Mouse (Mus musculus) c-Kit-negative CD71-positive TER-119-positive erythroid progenitor cells, embryonic 14.5 days (primary cell): Measurements from ENCODE around the gene Luzp1.

Experiments
- DNase-seq: peaks from one replicate; pipeline ENCODE4 v3.0.0-alpha.2; 2013; ENCODE audit warnings: low read depth, low spot score

Luzp1 gene

DNA sequence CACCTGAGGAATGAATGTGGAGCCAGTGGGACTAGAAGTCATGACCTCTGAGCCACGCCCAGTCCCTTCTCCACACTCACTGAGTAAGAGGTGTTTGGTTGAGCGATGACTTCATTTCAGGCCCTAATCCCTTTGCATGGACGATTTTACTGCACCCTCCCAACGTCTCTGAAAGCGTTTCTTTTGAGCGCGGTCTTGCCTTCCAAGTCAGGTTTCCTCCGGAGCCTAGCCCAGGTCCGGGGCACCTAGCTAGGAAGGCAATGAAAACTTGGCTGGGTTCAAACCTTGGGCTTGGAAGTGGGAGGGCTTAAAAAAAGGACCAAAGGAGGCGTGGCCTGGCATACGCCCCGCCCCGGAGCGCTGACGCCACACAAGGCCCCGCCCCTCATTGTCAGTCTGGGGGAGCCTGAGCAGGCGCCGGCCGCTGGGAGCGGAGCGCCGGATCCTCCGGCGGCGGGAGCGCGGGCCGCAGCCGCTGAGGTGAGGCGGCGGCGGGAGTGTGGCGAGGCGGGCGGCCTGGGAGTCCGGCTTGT lies at the start of gene Luzp1:
TSS of gene Luzp1 (plus strand) at position 391 of the 533 bp plus-strand sequence.
- DNase-seq, result peak; percentile 71

DNA sequence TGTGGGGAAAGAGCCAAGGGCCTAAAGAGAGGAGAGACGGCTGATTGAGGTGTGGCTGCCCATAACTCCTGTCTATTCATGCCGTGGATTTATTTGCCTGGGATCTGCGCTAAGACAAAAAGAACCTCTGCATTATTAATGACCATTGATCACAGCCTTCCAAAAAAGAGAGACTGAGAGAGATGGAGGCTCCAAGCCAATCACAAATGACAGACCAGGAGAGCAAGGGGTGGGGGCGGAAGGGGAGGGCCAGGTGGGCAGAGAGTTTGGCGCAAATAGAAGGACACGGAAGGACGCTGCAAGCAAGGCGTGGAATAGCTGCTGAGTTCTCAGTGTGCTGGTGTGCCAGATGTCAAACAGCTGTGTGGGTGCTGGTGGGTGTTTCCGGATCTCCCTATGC lies 46.3 kb upstream of the Luzp1 start, which contains the start of gene Htr1d:
TSS of gene Htr1d (plus strand) at position 301 of the 400 bp plus-strand sequence.
- DNase-seq, result no peak

DNA sequence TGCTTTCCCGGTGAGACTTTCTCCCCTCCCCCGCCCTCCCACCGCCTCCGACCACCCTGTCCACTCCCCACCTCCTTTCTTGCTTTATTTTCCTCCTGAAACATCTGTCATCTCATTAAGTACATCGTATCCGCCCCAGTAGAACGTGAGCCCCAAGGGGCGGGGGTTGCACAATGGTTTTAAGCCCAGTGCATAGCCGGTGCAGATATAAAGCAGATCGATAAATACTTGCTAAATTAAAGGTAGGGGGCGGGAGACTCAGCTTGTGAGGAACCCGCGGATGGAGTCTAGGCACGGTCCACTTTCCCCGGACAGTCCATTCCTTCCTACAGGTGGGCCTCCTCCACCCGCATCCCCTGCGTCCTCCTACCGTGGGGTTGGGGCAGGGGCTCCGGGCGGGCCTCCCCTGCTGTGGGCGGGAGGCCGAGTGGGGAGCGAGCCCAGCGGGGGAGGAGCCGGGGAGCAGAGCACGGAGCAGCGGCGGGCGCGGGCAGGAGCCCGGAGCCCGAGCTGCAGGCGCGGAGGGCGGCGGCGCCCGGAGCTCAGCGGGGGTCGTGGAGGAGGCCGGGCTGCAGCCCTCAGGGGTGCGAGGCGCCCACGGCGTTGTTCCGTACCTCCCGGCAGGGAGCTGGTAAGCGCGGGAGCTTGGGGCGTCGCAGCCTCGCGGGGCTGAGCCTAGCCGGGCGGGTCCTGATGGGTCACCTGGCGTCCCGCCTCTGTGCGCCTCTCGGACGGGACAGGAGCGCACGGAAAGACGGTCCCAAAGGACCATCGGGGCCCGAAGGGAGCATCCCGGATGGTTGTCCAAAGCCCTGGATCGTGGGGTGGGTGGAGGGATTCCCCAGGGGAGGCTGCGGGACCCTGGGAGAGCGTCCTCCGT lies 45.2 kb upstream of the Luzp1 start:
- no peak for DNase-seq

DNA sequence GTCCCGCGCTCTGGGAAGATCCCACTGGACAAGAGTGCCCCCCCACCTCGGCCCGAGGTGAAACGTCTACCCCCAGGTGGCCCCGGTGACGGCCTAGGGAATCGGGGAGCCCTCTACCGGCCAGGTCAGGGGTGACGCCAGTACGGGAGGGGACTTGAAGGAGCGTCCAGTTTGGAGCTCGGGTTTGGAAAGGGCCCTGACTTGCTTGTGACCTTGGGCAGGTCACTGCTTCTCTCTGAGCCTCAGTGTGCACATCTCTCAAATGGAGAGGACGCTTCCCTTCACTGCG lies 44.6 kb upstream of the Luzp1 start:
- DNase-seq, result no peak

DNA sequence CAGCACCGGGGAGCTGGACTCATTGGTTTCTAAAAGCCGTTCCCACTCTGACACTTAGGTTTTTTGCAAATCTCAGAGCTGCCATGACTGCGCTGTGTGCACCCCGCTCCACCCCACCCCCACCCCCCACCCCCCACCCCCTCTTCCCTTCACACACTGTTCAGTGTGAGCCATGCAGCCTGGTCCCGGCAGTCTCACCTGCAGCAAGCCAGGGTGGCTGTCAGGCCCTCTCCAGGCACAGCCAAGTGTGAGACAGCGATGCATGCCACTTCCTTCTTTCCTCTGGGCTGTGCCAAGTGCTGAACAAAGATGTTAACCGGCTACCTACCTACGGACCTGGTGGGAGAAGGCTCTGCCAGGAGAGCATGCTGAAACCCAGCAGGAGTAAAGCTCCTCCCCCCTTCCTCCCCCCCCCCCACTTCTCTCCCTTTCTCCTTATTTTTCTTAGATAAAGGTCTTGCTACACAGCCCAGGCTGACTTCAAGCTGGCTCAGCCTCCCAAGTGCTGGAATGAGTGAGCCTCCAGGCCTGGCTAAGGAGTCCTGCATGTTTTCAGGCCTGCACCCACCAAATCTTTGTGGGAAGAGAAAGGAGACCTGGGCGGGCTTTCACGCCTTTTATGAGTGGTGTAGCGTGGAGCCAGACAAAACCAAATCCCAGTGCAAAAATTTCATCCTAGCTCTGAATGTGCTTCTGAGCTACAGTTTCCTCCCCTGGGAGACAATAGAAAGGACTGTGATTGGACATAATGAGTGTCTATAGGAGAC lies 38.8 kb upstream of the Luzp1 start:
- no peak for DNase-seq

DNA sequence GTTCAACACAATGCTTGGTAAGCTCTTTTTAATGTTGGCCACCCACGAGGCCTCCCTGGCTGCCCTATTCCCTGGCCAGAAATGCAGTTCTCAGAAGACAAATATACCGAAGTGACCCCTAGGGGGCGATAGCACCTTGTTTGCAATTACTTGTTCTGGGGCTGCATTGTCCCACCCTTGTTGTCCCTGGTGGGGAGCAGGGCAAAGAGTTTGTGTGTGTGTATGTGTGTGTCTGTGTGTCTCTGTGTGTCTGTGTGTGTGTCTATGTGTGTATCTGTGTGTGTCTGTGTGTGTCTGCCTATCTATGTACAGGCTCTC lies 38.2 kb upstream of the Luzp1 start:
- peak; percentile 47 for DNase-seq

DNA sequence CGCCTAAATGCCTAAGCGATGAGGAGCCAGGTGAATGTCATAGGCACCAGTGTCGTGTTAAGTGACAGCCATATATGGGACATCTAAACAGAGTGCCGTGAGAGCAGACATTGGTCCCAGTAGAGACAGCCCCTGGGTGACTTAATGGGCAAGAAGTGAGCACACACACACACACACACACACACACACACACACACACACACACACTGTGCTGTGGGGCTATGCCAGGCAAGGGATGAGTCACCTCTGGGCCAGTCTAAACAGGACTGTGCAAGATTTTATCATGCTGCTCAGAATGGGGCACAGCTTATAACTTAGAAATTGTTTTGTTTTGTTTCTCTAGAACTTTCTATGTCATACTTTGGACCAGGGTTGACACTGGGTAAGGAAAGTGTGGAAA lies 35.5 kb upstream of the Luzp1 start:
- DNase-seq, result no peak

DNA sequence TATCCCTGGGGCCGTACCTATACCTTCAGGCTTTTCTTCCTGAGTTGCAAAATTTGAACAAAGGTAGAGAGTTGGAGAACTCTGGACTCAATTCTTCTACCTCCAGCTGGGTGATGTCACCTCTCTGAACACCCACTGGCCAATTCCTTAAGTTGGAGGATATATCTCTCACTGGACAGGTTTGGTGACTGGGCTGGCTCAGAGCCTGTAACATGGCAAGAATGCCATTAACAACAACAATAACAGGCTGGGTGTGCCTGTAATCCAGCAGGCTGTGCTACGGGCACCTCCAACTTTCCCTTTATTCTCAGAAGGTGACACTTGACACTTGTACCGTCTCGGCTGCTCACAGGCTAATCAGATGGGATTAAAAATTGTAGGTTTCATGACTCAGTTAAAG lies 30.5 kb upstream of the Luzp1 start:
- DNase-seq, result no peak

DNA sequence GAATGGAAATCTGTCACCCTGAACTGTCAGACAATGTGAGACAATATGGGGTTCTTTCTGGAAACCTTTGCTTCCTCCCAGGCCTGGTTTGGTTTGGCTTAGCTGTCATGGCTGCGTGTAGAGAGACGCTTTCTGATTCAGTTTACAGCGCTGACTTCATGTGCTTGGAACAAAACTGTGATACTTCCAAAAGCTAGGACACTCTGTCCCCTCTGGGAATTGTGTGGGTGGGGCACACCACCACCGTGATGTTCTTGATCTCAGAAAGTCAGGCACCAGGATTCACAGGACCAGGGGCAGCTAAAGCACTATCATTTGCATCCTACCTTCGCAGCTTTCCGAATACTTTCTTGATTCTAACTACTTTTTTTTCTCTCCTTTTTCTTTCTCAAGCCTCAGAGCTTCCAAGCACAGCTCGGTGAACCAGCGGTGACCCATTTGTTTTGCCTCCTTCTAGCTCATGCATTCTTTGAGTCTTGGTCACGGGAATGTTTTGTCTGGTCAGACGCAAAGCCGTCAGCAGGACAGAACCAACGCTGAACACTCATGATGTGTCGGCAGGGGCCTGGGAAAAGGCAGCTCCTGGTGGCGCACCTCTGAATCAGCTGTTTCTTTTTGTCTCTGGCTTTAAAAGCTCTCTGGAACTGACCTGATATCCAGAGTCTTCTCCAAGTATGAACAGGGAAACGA lies 28.1 kb upstream of the Luzp1 start:
- no peak for DNase-seq

DNA sequence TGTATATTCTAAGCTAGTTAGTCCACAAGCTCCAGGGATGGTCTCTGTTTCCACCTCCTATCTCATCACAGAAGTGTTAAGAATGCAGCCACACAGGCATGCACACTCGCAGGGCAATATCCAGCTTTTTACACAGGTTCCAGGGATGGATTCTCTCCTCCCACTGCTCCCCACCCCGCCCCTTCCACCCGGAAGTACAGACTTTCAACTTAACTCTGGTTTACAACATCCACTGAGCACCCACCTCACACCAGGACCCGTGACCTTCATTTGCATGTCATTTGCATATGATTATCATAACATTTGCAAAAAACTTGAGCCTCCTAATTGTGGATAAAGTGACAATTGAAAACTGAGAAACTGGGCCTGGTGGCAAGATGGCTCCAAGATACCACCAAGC lies 25.0 kb upstream of the Luzp1 start:
- no peak for DNase-seq

DNA sequence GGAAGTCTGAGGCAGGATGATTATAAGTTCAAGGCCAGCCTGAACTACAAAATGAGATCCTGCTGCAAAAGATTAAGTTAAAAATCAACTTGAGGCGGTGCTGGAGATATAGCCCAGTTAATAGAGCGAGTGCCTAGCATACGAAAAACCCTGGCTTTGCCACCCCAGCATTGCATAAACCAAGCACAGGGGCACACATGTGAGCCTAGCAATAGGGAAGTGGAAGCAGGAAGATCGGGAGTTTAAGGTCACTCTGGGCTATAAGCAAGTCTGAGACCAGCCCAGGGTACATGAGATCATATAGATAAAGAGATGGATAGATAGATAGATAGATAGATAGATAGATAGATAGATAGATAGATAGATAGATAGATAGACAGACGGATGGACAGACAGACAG lies 19.8 kb upstream of the Luzp1 start:
- DNase-seq, result no peak

DNA sequence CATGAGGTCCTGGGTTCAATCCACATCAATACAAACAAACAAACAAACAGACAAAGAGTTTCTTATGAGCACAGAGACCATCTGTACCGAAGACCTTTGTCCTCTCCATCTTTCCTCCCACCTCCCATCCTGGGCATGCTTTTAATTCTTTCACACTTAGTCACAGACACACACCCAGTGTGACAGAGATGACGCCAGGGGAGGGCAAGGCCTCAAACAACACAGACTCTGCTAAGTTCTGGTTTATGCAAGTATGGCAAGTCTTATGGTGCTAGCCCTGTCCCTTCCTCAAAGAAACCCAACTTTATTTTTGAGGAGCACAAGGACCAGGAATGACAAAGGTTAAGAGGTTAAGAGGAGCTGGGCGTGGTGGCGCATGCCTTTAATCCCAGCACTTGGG lies 19.3 kb upstream of the Luzp1 start:
- DNase-seq, result no peak

DNA sequence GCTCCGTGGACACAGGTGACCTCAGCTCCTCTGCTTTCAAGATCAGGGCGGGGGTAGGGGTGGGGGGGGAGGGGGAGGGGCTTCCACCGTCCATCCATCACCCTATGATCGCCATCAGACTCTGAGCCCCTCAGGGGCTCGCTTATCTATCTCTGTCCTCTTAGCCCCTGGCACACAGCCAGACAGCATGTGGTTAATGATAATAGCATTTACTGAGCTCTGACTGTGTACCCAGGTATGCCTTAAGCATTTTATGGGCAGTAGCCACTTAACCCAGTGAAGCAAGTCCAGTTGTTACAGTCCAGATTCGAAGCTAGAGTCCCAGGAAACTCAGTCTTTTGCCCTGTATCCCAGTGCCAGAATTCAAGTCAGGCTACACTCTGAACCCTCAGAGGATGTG lies 18.0 kb upstream of the Luzp1 start:
- DNase-seq, result no peak

DNA sequence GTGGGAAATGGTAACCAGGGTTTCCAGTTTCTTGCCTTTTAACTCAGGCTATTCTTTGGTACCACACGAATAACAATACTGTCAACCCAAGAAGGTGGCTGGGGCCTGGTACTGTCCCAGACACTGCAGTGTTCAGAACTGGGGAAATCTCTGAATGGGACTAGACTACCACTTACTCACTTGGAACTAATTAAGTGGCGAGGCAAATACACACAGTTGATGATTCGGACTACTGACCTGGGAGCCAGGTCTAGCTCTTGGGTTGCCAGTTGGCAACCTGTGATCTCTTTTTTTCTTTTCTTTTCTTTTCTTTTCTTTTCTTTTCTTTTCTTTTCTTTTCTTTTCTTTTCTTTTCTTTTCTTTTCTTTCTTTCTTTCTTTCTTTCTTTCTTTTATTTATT lies 17.3 kb upstream of the Luzp1 start:
- no peak for DNase-seq

DNA sequence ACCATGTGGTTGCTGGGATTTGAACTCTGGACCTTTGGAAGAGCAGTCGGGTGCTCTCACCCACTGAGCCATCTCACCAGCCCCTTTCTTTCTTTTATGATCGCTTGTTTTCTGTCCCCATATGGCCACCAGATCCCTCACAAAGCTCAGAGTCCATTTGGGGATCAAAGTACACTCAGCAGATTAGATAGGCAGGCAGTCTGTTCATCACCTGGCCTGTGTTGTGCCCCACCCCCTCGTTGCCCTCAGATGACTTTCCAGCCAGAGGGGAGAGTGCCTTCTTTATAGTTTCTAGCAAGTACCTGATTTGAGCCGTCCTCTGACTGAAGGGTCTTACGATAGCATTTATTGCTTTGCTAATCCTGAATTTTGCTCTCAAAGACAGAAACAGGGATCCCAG lies 16.8 kb upstream of the Luzp1 start:
- no peak for DNase-seq

DNA sequence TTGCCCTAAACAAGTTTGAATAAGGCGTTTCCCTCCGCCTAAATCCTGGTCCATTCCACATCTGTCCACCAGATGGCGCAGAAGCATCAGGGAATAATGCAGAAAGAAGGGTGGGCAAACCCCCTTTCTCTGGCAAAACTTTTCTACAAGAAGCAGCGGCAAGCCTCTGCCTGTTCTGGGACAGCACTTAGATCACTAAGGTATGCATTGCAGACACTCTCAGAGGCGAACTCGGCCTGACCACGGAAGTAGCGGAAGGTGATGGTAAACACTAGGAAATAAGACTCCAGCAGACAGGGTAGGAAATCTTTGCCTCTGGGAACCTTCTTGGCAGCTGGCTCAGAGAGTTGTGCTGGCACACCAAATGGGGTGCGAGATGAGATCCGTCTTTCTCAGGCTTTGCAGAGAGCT lies 14.7 kb upstream of the Luzp1 start:
- DNase-seq, result no peak

DNA sequence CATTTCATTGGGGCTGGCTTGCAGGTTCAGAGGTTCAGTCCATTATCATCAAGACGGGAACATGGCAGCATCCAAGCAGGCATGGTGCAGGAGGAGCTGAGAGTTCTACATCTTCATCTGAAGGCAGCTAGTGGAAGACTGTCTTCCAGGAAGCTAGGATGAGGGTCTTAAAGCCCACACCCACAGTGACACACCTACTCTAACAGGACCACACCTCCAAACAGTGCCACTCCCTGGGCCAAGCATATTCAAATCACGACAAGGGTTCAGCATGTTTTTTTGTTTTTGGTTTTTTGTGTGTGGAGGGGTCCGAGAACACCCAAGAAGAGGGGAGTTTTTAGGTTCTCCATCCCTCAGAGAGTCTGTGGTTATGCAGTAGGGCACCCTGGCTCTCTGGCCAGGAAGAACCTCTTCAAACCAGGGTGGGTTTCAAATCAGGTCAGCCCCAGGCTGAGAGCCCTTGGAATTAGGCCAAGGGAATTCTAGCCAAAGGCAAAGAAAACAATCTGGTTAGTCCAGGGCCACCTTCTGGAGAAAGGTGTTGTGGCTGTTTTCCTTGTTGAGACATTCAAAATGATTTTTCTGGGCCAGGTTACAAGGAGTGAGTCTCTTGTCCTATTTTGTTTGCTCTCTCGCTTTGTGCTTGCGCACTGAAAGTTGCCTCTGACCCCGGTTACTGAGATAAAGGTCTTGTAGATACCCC lies 12.9 kb upstream of the Luzp1 start:
- no peak for DNase-seq

DNA sequence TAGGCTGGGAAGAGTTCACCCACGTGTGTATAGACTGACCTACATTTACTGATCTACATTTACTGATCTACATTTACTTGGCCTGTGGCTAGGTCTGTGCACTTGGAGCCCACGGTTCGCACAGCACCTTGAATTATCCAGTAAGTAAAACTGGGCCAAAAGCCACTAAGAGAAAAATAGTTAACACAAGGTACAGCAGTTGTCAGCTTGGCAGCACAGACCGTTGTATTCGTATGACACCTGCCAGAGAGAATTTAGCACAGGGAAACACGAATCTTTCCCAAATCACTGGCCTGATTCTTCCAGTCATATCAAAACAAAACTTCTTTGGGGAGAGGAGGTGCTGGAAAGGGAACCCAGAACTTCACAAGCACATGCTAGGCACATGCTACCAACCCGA lies 11.3 kb upstream of the Luzp1 start:
- no peak for DNase-seq

DNA sequence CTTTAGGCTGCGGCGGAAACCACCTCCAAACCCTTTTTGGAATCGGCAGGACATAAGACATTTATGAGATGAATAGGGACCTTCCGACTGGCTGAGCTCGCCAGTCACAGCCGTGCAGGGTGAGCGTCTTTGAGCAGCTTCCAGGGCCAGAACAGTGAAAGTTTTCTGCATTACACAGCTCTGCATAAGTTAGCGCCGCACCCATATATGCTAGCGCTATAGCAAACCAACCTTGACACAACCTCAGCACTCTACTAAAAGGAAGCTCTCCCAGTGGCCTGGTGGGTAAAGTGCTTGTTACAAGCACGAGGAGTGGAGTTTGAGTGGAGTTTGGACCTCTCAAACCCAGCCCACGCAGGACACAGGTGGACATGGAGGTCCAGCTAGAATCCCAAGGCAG lies 10.4 kb upstream of the Luzp1 start:
- DNase-seq, result no peak

DNA sequence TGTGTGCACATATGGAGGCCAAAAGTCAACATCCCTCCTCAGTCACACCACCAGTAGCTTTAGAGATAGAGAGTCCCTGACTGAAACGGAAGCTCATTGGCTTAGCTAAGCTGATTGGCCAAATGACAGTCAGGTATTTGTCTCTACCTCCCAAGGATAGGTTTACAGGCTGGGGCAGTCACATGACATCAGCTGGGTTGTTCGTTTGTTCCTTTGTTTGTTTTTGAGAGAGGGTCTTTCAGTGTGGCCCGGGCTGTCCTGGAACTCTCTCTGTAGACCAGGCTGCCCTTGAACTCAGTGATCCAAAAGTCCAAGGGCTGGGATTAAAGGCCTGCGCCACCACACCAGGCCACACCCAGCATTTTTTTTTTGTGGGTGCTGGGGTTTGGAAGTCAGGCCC lies 8.4 kb upstream of the Luzp1 start:
- DNase-seq, result no peak

DNA sequence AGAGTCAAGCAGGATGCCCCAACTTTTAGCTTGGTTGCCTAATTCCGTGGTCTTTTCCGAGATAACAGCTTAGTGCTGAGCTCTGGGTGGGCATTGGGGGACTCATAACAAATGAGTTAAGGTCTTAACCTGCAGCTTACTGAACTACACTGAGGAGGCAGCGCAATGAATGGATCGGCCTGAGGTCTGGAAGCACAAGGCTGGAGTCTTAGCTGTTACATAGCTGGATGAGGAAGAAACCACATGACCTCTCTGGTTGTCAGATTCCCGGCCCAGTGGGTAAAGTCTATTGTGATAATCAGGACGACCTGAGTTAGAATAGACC lies 7.8 kb upstream of the Luzp1 start:
- DNase-seq, result no peak
